Mouse (Mus musculus) liver, embryonic 11.5 days (tissue): ENCODE measurements around the gene Cfdp1. TPM values are rescaled to one million over a fixed set of nuclear protein-coding genes. Genes with fewer than 3 reads are reported as not detected.

ENCODE experiments used
- ATAC-seq: fragments of 200-750 bp; cut with Nextera tagmentation; replicated peaks from 2 replicates; pipeline ENCODE4 v1.8.0; 2017; ENCODE audit warnings: moderate number of reproducible peaks, mild to moderate bottlenecking, moderate TSS enrichment, moderate library complexity; ENCODE audit not compliant: low FRiP score
- DNase-seq: peaks from one replicate; pipeline ENCODE4 v3.0.0-alpha.2; 2017; ENCODE audit warnings: low spot score
- H3K27ac ChIP-seq: fragments of 300-500 bp; sonication (generic); 2 replicates; pipeline ENCODE4 v1.5.1; 2014; ENCODE audit warnings: mild to moderate bottlenecking, low read depth, low read length, control low read depth
- H3K27me3 ChIP-seq: fragments of 300-500 bp; sonication (generic); replicated peaks from 2 replicates; pipeline ENCODE4 v1.6.1; 2014; ENCODE audit warnings: low read length, mixed read lengths; ENCODE audit not compliant: control insufficient read depth, insufficient read depth
- H3K36me3 ChIP-seq: fragments of 300-500 bp; sonication (generic); 2 replicates; pipeline ENCODE4 v1.6.1; 2014; ENCODE audit warnings: mild to moderate bottlenecking, low read length, moderate library complexity, mixed read lengths; ENCODE audit not compliant: control insufficient read depth, insufficient read depth
- H3K4me1 ChIP-seq: fragments of 300-500 bp; sonication (generic); replicated peaks from 2 replicates; pipeline ENCODE4 v1.6.1; 2014; ENCODE audit warnings: low read length, mixed read lengths; ENCODE audit not compliant: control insufficient read depth, insufficient read depth
- H3K4me2 ChIP-seq: fragments of 300-500 bp; sonication (generic); 2 replicates; pipeline ENCODE4 v1.6.1; 2014; ENCODE audit warnings: mild to moderate bottlenecking, control low read depth, moderate library complexity
- H3K4me3 ChIP-seq: fragments of 300-500 bp; sonication (generic); 2 replicates; pipeline ENCODE4 v1.5.1; 2014; ENCODE audit warnings: low read depth, low read length, control low read depth
- H3K9ac ChIP-seq: fragments of 300-500 bp; sonication (generic); 2 replicates; pipeline ENCODE4 v1.6.1; 2014; ENCODE audit warnings: low read depth, low read length, control low read depth
- H3K9me3 ChIP-seq: fragments of 300-500 bp; sonication (generic); 2 replicates; pipeline ENCODE4 v1.6.1; 2016; ENCODE audit warnings: low read length, inconsistent platforms, mixed read lengths; ENCODE audit not compliant: control insufficient read depth
- WGBS: fragments of 180-500 bp; shearing (Covaris S2); extraction: QIAGEN DNeasy Blood & Tissue Kit; methylation state at CpG from one replicate; pipeline ENCODE4 v1.1.7; 2014; 5-methylcytosine and 5-hydroxymethylcytosine counted together
- polyA plus RNA-seq: library from polyadenylated mRNA; unstranded; fragments of >200 nt; fragmentation: Nextera tagmentation; extraction: Ambion mirVana; gene quantifications from 2 replicates; pipeline ENCODE4 v1.2.1, GENCODE M21; 2014

Gene Cfdp1
- polyA plus RNA-seq, 1 experiment from 2014 or later, result 234 TPM

GRCm38 (mm10) chr8:111726102-111726900 is 127.8 kb downstream of the Cfdp1 start:
- peaks cover 24% of the 10 kb centered on the region for H3K4me1 ChIP-seq
- peak; percentile 32; the same call in 1 of the 2 replicates for ATAC-seq
- H3K9me3 ChIP-seq, result no peaks in the 10 kb centered on the region
- WGBS, result 54% methylated on average over 7 of the region's 7 CpGs
- no peak for DNase-seq
- H3K36me3 ChIP-seq, result no peaks in the 10 kb centered on the region
- H3K27ac ChIP-seq, result peak overlapping the region; percentile 57
- H3K4me2 ChIP-seq, result no peak overlapping the region
- peaks cover 11% of the 10 kb centered on the region for H3K27me3 ChIP-seq
- H3K9ac ChIP-seq, result no peak overlapping the region
- H3K4me3 ChIP-seq, result no peak overlapping the region

- H3K9ac ChIP-seq, result no peak overlapping the region
- H3K4me1 ChIP-seq, result peaks cover 15% of the 10 kb centered on the region
- WGBS, result 87% methylated on average over 6 of the region's 6 CpGs
- no peak overlapping the region for H3K4me3 ChIP-seq
- peaks cover 1% of the 10 kb centered on the region for H3K27me3 ChIP-seq
- H3K4me2 ChIP-seq, result no peak overlapping the region
- H3K36me3 ChIP-seq, result peaks cover 4% of the 10 kb centered on the region; the same call in 1 of the 2 replicates
- H3K9me3 ChIP-seq, result no peaks in the 10 kb centered on the region
- ATAC-seq (no peak), DNase-seq (no peak)
- no peak overlapping the region for H3K27ac ChIP-seq
Observed at GRCm38 (mm10) chr8:111725341-111725740, 128.8 kb downstream of the Cfdp1 start.

DNA sequence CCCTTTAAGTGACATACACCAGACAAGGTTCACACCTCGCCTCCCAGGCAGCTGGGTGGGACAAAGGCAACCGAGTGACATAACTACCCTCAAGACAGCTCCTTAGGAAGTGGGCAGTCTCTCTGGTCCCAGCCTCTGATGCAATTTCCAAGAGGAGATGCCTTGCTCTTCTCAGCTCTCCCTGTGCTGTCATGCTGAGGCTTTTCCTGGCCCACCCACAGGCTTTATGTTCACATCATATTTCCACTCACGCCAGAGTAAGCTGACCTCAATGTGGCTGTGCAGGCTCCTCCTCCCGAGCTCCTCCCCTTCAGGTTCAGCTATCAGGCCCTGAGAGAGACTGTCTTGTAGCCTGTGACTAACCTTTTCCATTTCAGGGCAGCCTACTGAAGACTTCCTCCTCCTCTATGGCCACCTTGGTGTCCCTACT is 134.0 kb downstream of the Cfdp1 start:
- DNase-seq (no peak), ATAC-seq (no peak)
- peaks cover 22% of the 10 kb centered on the region for H3K4me1 ChIP-seq
- H3K4me2 ChIP-seq, result no peak overlapping the region
- H3K4me3 ChIP-seq, result no peak overlapping the region
- H3K27ac ChIP-seq, result no peak overlapping the region
- no peak overlapping the region for H3K9ac ChIP-seq
- H3K36me3 ChIP-seq, result peaks cover 7% of the 10 kb centered on the region; the same call in 1 of the 2 replicates
- no peaks in the 10 kb centered on the region for H3K9me3 ChIP-seq
- WGBS, result 61% methylated on average over 4 of the region's 4 CpGs
- H3K27me3 ChIP-seq, result no peaks in the 10 kb centered on the region

DNA sequence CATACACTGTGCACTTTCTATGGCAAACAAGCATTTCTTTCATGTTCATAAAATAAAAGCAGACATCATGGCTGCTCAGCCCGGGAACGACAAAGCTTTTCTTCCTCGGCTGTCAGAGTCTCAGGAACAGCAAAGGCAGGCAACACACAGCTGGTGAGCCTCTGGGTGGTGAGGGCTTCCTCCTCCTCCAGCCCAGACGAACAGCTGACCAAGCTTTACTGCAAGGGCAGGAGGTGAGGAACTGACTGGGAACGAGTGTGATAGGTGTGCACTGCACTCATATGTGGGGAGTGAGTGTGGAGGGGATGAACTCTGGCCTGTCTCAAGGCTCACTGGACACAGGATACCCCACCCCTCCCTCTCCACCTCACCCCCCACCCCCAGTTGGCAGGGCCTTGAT is 135.2 kb downstream of the Cfdp1 start:
- WGBS, result 74% methylated on average over 5 of the region's 5 CpGs
- peaks cover 22% of the 10 kb centered on the region for H3K4me1 ChIP-seq
- no peaks in the 10 kb centered on the region for H3K9me3 ChIP-seq
- H3K4me3 ChIP-seq, result no peak overlapping the region
- H3K27me3 ChIP-seq, result no peaks in the 10 kb centered on the region
- no peak overlapping the region for H3K4me2 ChIP-seq
- H3K36me3 ChIP-seq, result peaks cover 10% of the 10 kb centered on the region
- no peak overlapping the region for H3K27ac ChIP-seq
- no peak overlapping the region for H3K9ac ChIP-seq
- DNase-seq (no peak), ATAC-seq (no peak)

Other genes starting within 250 kb of the Cfdp1 start
- 0.10 and 0.16 TPM in 2 replicates for gene Ldhd, start 223.9 kb downstream of the Cfdp1 start, polyA plus RNA-seq
- gene Zfp1, start 210.9 kb downstream of the Cfdp1 start, polyA plus RNA-seq, result 14.2 and 15.6 TPM in 2 replicates
- not detected in 2 replicates for gene Ctrb1, start 163.3 kb downstream of the Cfdp1 start, polyA plus RNA-seq
- 26.1 and 27.8 TPM in 2 replicates for gene Bcar1, start 110.5 kb downstream of the Cfdp1 start, polyA plus RNA-seq
- gene Tmem170, start 22.5 kb upstream of the Cfdp1 start, polyA plus RNA-seq, result 8.0 and 8.4 TPM in 2 replicates
- 0.35 and 0.41 TPM in 2 replicates for gene Chst5, start 56.2 kb upstream of the Cfdp1 start, polyA plus RNA-seq
- gene Tmem231, start 79.6 kb upstream of the Cfdp1 start, polyA plus RNA-seq, result 6.7 and 6.8 TPM in 2 replicates
- gene Gabarapl2, start 86.4 kb upstream of the Cfdp1 start, polyA plus RNA-seq, result 136 and 141 TPM in 2 replicates
- 12.7 and 17.8 TPM in 2 replicates for gene Adat1, start 138.0 kb upstream of the Cfdp1 start, polyA plus RNA-seq
- gene Kars, start 157.0 kb upstream of the Cfdp1 start, polyA plus RNA-seq, result 261 and 283 TPM in 2 replicates
- 15.2 and 17.3 TPM in 2 replicates for gene Terf2ip, start 157.1 kb upstream of the Cfdp1 start, polyA plus RNA-seq
- 1.0 and 1.1 TPM in 2 replicates for gene Gm6793, start 160.7 kb upstream of the Cfdp1 start, polyA plus RNA-seq